Mouse (Mus musculus) intestine, embryonic 16.5 days (tissue): Measurements from ENCODE around the gene Rapgef4. TPM values are rescaled to one million over a fixed set of nuclear protein-coding genes. Genes with fewer than 3 reads are reported as not detected.

ENCODE experiments used
- ATAC-seq: fragments of 200-750 bp; cut with Nextera tagmentation; 2 replicates; pipeline ENCODE4 v1.8.0; 2017; ENCODE audit warnings: moderate TSS enrichment, moderate library complexity
- H3K27ac ChIP-seq: fragments of 300-500 bp; sonication (generic); 2 replicates; pipeline ENCODE4 v1.5.1; 2014; ENCODE audit warnings: mild to moderate bottlenecking, low read length
- H3K27me3 ChIP-seq: fragments of 300-500 bp; sonication (generic); replicated peaks from 2 replicates; pipeline ENCODE4 v1.6.1; 2014; ENCODE audit warnings: low read length, control low read depth, mixed read lengths; ENCODE audit not compliant: control insufficient read depth, insufficient read depth
- H3K36me3 ChIP-seq: fragments of 300-500 bp; sonication (generic); 2 replicates; pipeline ENCODE4 v1.6.1; 2014; ENCODE audit warnings: low read length, control low read depth; ENCODE audit not compliant: control insufficient read depth, insufficient read depth
- H3K4me1 ChIP-seq: fragments of 300-500 bp; sonication (generic); 2 replicates; pipeline ENCODE4 v1.6.1; 2014; ENCODE audit warnings: low read length, control low read depth, mixed read lengths; ENCODE audit not compliant: control insufficient read depth, insufficient read depth
- H3K4me2 ChIP-seq: fragments of 300-500 bp; sonication (generic); 2 replicates; pipeline ENCODE4 v1.6.1; 2014; ENCODE audit warnings: low read depth, low read length, control low read depth
- H3K4me3 ChIP-seq: fragments of 300-500 bp; sonication (generic); 2 replicates; pipeline ENCODE4 v1.5.1; 2014; ENCODE audit warnings: mild to moderate bottlenecking, low read length
- H3K9ac ChIP-seq: fragments of 300-500 bp; sonication (generic); 2 replicates; pipeline ENCODE4 v1.6.1; 2014; ENCODE audit warnings: low read depth, low read length
- H3K9me3 ChIP-seq: fragments of 300-500 bp; sonication (generic); 2 replicates; pipeline ENCODE4 v1.6.1; 2016; ENCODE audit warnings: low read length, control low read depth; ENCODE audit not compliant: control insufficient read depth
- WGBS: fragments of 180-500 bp; shearing (Covaris S2); extraction: QIAGEN DNeasy Blood & Tissue Kit; methylation state at CpG from one replicate; pipeline ENCODE4 v1.1.7; 2014; 5-methylcytosine and 5-hydroxymethylcytosine counted together
- polyA plus RNA-seq: library from polyadenylated mRNA; unstranded; fragments of >200 nt; fragmentation: Nextera tagmentation; extraction: Ambion mirVana; gene quantifications from 2 replicates; pipeline ENCODE4 v1.2.1, GENCODE M21; 2015

Gene Rapgef4
- polyA plus RNA-seq, 1 experiment from 2014 or later, result 2.8 TPM

GRCm38 (mm10) chr2:72114148-72114559 is 133.1 kb downstream of the Rapgef4 start:
- peak; percentile 62 for ATAC-seq
- Histone ChIP-seq H3K4me2 (no peak overlapping the region), H3K36me3 (no peaks in the 10 kb centered on the region), H3K9ac (no peak overlapping the region), H3K27ac (peak overlapping the region; percentile 38), H3K4me3 (no peak overlapping the region), H3K9me3 (no peaks in the 10 kb centered on the region), H3K27me3 (no peaks in the 10 kb centered on the region), H3K4me1 (no peaks in the 10 kb centered on the region)
- 57% methylated on average over 4 of the region's 4 CpGs for WGBS

- H3K4me1 ChIP-seq, result no peaks in the 10 kb centered on the region
- H3K9ac ChIP-seq, result no peak overlapping the region
- H3K27me3 ChIP-seq, result no peaks in the 10 kb centered on the region
- H3K9me3 ChIP-seq, result no peaks in the 10 kb centered on the region
- no peak overlapping the region for H3K27ac ChIP-seq
- no peak for ATAC-seq
- no peaks in the 10 kb centered on the region for H3K36me3 ChIP-seq
- H3K4me3 ChIP-seq, result no peak overlapping the region
- H3K4me2 ChIP-seq, result no peak overlapping the region
- 69% methylated on average over 7 of the region's 7 CpGs for WGBS
These were observed 135.1 kb downstream of the Rapgef4 start for GRCm38 (mm10) chr2:72116103-72116502.

- Histone ChIP-seq H3K9me3 (no peaks in the 10 kb centered on the region), H3K4me2 (no peak overlapping the region), H3K9ac (no peak overlapping the region), H3K36me3 (no peaks in the 10 kb centered on the region), H3K27me3 (no peaks in the 10 kb centered on the region), H3K4me3 (no peak overlapping the region), H3K4me1 (no peaks in the 10 kb centered on the region), H3K27ac (no peak overlapping the region)
- ATAC-seq, result no peak
- 56% methylated on average over 5 of the region's 5 CpGs for WGBS
These were observed 135.7 kb downstream of the Rapgef4 start for GRCm38 (mm10) chr2:72116698-72117097.

GRCm38 (mm10) chr2:72117138-72118011 is 136.3 kb downstream of the Rapgef4 start:
- WGBS, result 51% methylated on average over 15 of the region's 15 CpGs
- H3K4me1 ChIP-seq, result no peaks in the 10 kb centered on the region
- H3K27me3 ChIP-seq, result no peaks in the 10 kb centered on the region
- H3K4me3 ChIP-seq, result no peak overlapping the region
- peak; percentile 38; the same call in 1 of the 2 replicates for ATAC-seq
- no peak overlapping the region for H3K4me2 ChIP-seq
- H3K36me3 ChIP-seq, result no peaks in the 10 kb centered on the region
- no peak overlapping the region for H3K9ac ChIP-seq
- H3K27ac ChIP-seq, result 0 out of 2 replicates have a peak overlapping the region, but pooled peaks have one; percentile 11
- H3K9me3 ChIP-seq, result no peaks in the 10 kb centered on the region

GRCm38 (mm10) chr2:72120211-72120610 is 139.2 kb downstream of the Rapgef4 start:
- Histone ChIP-seq H3K9ac (no peak overlapping the region), H3K9me3 (no peaks in the 10 kb centered on the region), H3K4me2 (no peak overlapping the region), H3K4me3 (no peak overlapping the region), H3K36me3 (no peaks in the 10 kb centered on the region), H3K27ac (no peak overlapping the region), H3K4me1 (no peaks in the 10 kb centered on the region), H3K27me3 (no peaks in the 10 kb centered on the region)
- no peak for ATAC-seq
- WGBS, result 66% methylated on average over 6 of the region's 6 CpGs

GRCm38 (mm10) chr2:72122410-72123223 is 141.6 kb downstream of the Rapgef4 start:
- Histone ChIP-seq H3K9me3 (no peaks in the 10 kb centered on the region), H3K36me3 (no peaks in the 10 kb centered on the region), H3K9ac (no peak overlapping the region), H3K4me1 (no peaks in the 10 kb centered on the region), H3K4me2 (no peak overlapping the region), H3K27ac (no peak overlapping the region), H3K27me3 (no peaks in the 10 kb centered on the region), H3K4me3 (no peak overlapping the region)
- WGBS, result 84% methylated on average over 14 of the region's 14 CpGs
- ATAC-seq, result no peak

GRCm38 (mm10) chr2:72123851-72124250 is 142.8 kb downstream of the Rapgef4 start:
- Histone ChIP-seq H3K4me1 (no peaks in the 10 kb centered on the region), H3K4me2 (no peak overlapping the region), H3K36me3 (no peaks in the 10 kb centered on the region), H3K9ac (no peak overlapping the region), H3K9me3 (no peaks in the 10 kb centered on the region), H3K27ac (no peak overlapping the region), H3K27me3 (no peaks in the 10 kb centered on the region), H3K4me3 (no peak overlapping the region)
- ATAC-seq, result no peak
- 72% methylated on average over 5 of the region's 5 CpGs for whole genome bisulfite sequencing

GRCm38 (mm10) chr2:72125786-72126185 is 144.7 kb downstream of the Rapgef4 start:
- WGBS, result 68% methylated on average over 3 of the region's 3 CpGs
- H3K27ac ChIP-seq, result no peak overlapping the region
- no peak overlapping the region for H3K4me3 ChIP-seq
- ATAC-seq, result no peak
- no peaks in the 10 kb centered on the region for H3K4me1 ChIP-seq
- H3K27me3 ChIP-seq, result no peaks in the 10 kb centered on the region
- no peaks in the 10 kb centered on the region for H3K9me3 ChIP-seq
- no peaks in the 10 kb centered on the region for H3K36me3 ChIP-seq
- no peak overlapping the region for H3K4me2 ChIP-seq
- H3K9ac ChIP-seq, result no peak overlapping the region

GRCm38 (mm10) chr2:72126411-72126810 is 145.4 kb downstream of the Rapgef4 start:
- Histone ChIP-seq H3K27me3 (no peaks in the 10 kb centered on the region), H3K9ac (no peak overlapping the region), H3K36me3 (no peaks in the 10 kb centered on the region), H3K27ac (no peak overlapping the region), H3K4me1 (no peaks in the 10 kb centered on the region), H3K4me3 (no peak overlapping the region), H3K4me2 (no peak overlapping the region), H3K9me3 (no peaks in the 10 kb centered on the region)
- WGBS, result 87% methylated on average over 2 of the region's 2 CpGs
- ATAC-seq, result no peak
